Mouse (Mus musculus): Measurements from ENCODE around the gene Etnk1.

Etnk1 gene

DNA sequence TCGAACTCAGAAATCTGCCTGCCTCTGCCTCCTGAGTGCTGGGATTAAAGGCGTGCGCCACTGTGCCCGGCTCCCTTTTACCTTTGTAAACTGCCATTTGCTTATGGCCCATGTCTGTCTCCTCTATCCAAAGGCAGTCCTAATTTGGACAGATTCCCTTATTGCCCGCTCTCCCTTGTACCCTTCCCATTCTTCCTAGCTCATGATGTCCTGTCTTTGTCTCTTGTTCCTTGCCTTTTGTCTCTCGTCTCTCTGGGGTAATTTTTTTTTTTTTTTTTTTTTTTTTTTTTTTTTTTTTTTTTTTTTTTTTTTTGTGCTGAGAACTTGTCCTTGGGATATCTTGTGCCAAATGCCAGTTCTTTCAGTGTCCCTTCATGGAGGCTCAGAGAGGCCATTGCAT, 46.4 kb downstream of the Etnk1 start:
- no peak for DNase-seq (ENCODE audit: low spot score in 2 of 2)

DNA sequence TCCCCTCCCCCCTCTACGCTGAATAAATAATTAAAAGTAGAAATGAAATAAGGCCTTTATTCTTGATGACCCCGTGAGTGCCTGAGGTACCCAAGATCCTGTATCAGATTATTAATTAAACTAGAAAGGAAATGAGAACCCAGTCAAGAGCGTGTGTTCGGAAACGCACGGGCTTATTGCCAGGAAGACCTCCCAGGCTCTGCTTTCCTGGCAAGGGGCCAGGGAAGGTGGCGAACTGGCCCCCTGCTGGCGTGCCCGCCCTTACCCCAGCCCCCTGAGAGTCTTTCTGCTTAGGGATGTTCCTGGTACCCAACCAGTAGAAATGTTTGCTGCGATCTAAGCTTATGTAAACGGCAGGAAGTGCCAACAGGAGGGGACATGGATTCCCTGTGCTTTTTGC, 49.2 kb downstream of the Etnk1 start:
- no peak for DNase-seq (ENCODE audit: low spot score in 2 of 2)

DNA sequence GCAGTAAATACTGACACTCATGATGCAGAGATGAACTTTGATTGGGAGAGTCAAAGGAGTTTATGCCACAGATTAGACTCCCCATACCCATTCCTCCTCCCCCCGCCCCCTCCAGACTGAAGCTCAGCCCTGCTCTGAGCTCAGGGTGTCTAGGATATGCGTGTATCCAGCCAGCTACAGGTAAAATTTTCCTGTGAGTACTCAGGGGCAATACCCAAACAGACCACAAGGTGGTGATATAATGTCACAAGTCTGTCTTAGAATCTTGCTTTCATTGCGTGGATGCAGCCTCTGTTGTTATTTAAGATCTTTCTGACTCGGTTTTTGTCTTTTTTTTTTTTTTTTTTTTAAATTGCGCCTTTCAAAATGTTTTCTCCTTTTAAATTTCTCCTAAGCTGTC, 52.3 kb downstream of the Etnk1 start:
- DNase-seq (ENCODE audit: low spot score in 2 of 2), result peak; percentile 74 to 85

DNA sequence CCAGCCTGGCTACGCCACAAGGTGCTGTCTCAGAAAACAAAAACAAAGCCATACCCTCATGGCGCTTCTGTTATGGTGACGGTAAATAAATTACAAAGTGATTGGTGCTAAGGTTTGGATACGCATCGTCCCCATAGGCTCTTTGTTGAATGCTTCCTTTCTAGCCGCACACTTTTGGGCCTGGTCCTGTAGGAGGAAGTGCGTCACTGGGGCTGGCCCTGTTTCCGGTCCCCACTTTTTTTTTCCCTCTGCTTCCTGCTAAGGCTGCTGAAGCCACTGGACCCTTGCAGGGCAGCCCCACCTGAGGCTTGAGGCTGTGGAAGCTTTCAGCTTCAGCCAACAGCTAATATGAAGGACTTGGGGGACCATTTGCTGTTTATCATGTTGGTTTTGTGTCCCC, 54.2 kb downstream of the Etnk1 start:
- no peak for DNase-seq (ENCODE audit: low spot score in 2 of 2)

DNA sequence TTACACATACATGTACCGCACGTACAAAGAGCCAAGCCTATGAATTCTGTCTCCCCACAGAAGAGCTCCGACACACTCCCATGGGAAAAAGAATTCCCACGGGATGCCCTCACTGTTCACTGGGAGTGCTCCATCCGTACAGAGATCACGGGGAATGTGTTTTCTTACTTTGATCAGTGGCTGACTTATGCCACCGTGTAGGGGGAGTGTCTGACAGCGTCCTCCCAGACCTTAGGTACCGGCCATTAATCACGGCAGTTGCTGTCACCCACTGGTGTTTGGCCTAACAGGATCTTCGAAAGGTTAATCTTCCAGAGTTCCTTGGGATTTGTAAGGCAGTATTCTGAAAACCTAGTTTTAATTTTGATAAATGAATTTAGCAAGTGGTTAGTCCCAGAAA, 57.0 kb downstream of the Etnk1 start:
- DNase-seq (ENCODE audit: low spot score in 2 of 2), result no peak

DNA sequence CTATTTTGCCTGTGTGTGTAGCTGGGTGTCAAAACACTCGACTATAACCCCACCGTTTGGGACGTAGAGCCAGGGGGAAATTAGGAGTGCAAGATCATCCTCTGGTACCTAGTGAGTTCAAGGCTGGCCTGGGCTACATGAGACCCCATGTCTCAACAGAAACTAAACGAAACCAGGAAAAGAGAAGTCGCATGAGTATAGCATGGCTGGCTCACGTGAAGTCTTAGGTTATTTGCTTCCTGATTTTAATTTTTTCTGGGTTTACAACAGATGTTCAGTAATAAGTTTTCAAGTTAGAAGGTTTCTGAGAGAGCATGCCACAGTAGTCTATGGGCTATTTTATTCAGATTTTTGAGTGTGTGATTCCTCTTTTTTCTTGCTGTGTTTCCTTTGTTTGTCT, 57.9 kb downstream of the Etnk1 start:
- no peak for DNase-seq (ENCODE audit: low spot score in 2 of 2)

DNA sequence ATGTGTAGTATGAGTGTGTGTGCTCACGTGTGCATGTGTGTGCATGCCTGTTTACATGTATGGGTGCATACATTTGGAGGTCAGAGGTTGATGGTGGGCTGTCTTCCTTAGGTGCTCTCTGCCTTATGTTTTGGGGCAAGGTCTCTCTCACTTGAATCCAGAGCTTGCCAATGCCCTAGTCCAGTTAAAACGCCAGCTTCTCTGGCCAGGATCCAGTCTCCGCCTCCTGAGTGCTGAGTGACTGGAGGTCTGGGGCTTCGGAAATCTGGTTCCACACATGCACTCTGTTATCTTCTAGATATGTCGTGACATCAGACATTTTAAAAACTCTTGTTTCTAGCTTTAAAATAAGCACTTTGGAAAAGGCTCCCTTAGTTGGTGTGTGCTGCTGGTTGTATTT, 61.7 kb downstream of the Etnk1 start:
- DNase-seq (ENCODE audit: low spot score in 2 of 2), result no peak

DNA sequence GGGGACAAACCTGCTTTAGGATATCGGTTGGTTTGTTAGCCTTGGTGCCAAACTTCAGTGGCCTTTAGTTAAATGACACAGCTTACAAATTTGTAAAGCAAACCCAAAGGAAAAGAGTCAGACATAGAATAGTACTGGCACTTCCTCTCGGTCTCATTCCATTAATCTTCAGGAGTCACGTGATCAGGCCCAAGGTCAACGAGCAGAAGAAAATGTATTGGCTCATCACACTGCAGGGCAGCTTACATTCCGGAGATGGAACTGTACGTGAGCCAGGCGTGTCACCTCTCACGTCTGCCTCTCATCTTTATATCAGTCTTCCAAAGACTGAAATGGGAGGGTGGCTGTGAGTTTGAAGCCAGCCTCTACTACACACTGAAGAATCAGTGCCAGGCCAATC, 62.9 kb downstream of the Etnk1 start:
- no peak for DNase-seq (ENCODE audit: low spot score in 2 of 2)

DNA sequence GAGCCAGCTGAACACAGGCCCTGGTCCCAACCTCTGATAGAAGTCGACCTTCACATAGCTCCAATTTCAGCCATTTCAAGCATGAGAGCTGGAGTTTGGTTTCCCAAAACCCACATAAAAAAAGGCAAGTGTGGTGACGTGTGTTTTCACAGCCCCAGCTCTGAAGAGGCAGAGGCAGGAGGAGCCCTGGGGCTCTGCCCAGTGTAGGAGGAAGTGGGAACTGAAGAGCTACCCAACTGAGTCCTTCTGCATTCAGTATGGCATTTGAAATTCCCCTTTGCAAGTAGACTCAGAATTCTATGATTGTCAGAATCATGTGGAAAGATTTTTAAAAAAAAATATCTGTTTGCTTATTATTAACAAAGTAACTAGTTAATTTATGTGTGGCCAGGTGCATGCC, 63.9 kb downstream of the Etnk1 start:
- DNase-seq (ENCODE audit: low spot score in 2 of 2), result peak in 1 of 2 experiments; percentile 40

DNA sequence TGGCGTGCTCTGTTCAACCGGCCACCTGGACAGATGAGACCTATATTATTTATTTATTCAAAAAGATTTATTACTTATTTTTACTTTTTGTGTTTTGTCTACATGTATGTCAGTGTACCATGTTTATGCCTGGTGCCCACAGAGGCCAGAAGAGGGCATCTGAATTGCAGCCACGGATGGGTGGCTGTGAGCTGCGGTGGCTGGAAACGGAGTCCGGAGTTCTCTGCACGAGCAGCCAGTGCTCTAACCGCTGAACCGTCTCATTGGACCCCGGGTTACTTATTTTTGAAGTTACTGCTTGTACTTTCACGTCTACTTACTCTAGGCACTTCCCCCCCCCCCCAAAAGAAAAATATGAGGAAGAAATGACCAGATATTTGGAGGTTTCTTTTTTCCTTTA, 65.7 kb downstream of the Etnk1 start:
- DNase-seq (ENCODE audit: low spot score in 2 of 2), result no peak

DNA sequence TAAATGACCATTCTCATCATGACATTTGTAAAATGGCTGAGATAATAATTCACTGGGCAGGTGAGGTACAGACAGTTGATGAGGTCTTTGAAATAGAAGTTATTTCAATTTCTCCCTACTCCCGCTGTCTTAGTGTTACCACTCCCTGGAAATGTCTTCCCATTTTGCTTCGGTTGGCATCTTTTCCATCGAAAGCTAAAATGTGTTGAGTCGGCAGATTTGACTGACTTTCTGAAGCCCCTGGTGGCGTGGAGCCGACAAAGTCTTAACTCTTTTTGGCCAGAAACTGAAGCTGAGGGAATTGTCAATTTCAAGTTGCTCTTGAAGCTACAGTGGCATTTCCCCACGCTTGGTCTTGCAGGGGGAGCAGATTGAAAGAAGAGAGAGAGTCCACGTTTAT, 67.8 kb downstream of the Etnk1 start:
- DNase-seq (ENCODE audit: low spot score in 2 of 2), result no peak

DNA sequence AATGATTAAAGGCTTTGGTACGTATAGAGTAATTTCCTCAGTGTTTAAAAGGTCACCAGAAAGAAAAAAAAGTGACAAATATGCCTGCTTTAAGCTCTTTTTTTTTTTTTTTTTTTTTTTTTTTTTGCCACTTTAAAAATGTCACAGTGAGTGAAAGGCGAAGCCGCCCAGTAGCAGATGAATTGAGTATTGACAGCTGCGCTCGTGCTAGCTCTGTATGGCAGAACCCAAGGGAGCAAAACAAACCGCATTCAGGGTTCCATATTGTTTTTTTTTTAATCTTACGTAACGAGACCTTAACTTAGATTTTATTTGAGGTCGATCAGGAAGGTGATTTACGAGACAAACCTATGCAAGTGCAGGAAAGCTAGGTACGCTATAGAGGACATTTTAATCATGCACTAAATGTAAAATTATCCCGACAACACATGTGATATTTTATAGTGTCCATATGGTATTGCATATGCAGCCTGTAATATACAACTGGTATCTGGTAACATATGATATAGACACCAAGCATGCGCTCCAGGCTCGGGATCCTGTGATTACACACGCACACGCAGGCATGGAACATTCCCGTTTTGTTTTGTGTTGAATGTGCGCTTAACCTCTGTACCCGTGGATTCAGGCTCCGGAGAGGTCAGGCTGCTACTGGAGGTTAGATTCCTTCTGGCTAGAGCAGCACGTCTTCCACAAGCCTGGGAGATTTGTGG, 72.5 kb downstream of the Etnk1 start:
- DNase-seq (ENCODE audit: low spot score in 2 of 2), result no peak

DNA sequence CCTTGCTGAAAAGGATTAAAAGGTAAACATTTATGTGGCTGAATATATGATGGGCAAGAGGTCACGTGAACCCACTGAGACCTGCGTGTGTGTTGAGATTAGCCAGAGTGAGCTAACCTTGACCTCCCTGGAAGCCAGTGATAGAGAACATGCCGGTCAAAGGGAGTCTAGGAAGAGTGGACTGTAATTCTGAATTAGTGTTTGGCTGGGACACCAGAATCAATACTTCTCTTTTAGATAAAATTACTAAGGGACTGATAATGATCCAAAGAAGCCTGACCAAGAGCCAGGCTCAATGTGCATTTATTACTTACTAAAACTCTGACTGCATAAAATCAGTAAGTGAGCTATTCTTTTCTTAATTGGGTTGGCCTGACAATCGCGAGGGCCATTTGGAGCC, 76.2 kb downstream of the Etnk1 start:
- DNase-seq (ENCODE audit: low spot score in 2 of 2), result no peak

DNA sequence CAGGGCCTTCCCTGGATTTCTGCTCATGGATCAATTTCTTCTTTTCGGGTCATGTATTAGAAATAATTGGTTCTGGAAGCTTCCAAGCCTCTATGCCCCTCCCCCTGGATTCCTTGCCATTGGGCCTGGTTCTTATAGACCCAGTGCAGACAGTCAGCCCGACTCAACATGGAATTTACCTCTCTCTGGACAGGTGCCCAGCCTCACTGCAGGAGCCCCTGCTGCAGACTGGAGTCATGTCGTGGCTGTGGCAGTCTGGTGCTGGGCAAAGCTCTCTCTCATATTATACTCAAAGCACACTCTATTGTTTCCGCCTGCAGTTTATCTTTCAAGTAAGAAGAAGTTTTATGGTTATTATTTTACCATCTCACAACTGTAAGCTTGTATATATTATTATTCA, 90.9 kb downstream of the Etnk1 start:
- no peak for DNase-seq (ENCODE audit: low spot score in 2 of 2)

DNA sequence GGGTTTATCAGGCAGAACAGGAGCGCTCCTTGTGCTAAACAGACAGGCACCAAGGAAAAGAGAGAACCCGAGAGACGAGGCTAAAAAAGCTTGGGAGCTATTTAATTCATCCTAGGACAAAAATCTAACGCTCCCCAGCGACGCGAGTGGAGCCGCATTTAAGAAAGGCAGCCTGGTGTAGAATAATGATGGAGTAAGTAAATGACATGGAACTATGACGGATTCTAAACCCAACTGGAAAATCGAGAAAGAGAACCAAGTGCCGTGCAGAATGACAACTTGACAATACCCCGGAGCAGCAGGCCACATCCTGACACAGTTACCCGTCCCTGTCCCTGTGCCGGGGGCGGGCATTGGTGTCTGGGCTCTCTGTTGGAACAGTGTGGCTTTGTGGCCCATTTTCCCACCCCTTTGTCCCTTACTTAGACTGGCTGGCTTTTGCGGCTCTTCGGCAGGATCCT, 92.2 kb downstream of the Etnk1 start:
- peak in 1 of 2 experiments; percentile 33 for DNase-seq (ENCODE audit: low spot score in 2 of 2)

DNA sequence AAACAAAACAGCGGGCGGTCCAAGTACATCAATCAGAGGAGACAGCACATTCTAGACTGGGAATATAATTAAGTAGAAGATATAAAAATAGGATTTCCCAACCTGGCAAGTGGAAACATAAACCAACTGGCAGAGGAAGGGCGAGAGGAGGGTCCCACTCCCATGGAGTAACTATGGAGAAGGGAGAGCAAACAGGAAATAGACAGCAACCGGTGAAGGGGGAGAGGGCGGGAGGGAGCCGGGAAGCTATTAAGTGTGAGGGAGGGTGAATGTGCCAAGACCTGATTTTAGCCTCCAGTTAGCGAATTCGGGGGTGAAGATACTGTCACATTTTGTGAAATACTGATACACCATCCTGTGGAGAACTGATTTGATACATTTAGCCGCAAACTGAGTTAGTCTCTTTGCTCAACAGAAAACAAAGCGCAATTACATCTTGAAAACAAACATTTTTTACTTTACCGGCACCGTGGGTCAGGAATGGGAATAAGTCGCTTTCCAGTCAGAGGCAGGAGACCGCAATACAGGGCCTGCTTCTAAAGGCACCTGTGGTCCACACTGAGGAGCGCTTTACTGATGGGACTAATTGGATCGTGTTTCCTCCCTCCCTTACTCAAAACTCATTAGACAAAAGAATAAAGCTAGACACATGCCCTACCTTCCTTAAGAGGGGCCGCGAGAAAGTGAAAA, 93.0 kb downstream of the Etnk1 start:
- peak in 1 of 2 experiments; percentile 14 for DNase-seq (ENCODE audit: low spot score in 2 of 2)

DNA sequence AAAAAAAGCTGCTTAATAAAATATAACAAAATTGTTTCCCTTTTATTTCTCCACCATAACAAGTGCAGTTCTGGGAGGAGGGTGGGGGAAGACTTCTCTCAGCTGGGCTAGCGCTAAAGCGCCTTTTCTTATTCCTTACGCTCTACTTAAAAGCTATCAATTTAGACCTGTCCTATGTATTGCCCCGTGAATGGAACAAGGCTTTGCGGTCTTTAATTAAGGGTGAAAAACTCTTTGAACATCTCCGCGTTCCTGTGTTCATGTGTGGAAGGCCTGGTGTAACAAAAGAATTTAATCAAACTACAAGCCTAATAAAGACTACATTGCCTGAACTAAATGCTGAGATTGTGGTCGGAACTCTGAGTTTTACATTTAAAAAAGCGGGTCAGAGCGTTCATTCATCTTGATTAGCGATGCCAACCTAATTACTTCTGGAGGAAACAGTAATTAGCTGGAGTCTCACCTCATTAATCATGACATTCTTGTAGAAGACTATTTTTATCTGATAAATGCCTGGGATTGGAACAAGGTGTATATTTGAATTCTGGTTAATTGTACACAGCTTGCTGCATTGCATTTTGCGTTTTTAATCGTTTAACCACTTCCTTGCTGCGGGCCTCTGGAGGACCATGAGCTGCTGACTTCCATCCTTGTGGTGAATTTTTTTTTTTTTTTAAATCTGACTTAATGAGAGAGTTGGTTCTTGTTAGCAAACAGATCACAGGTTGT, 93.7 kb downstream of the Etnk1 start:
- DNase-seq (ENCODE audit: low spot score in 2 of 2), result peak in 1 of 2 experiments; percentile 4

DNA sequence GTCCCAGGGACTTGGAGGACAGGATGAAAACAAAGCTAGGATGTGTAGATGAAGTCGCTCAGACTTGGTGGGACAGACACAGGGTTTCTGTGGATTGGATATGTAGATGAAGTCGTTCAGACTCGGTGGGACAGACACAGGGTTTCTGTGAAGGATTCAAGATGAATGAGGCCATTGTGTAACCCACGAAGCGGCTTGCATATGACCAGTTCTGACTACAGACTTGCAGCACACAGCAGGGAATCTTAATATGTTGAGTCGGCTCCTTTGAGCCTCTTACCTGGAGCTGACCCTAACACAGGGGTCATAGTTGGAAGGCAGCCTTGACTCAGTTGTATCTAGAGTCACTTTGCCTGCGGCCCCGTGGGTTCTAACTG, 94.3 kb downstream of the Etnk1 start:
- no peak for DNase-seq (ENCODE audit: low spot score in 2 of 2)

DNA sequence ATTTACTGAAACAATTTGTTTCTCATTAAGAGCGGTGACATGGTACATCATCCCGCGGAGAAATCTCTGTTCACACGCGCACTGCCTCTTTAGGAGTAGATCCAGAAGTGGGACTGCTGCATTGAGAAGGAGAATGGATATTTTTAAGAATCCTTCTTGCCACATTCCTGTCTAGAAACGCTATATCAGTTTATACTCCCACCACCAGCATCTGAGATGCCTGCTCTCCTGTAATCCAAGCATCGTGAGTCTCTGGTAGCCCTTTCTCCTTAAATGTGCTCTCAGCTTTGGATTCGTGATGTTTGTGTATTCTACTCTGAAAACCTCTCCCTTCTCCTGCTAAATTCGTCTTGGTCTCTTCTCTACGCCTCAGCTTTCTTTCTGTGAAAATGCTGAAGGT, 98.5 kb downstream of the Etnk1 start:
- DNase-seq (ENCODE audit: low spot score in 2 of 2), result peak in 1 of 2 experiments; percentile 16

DNA sequence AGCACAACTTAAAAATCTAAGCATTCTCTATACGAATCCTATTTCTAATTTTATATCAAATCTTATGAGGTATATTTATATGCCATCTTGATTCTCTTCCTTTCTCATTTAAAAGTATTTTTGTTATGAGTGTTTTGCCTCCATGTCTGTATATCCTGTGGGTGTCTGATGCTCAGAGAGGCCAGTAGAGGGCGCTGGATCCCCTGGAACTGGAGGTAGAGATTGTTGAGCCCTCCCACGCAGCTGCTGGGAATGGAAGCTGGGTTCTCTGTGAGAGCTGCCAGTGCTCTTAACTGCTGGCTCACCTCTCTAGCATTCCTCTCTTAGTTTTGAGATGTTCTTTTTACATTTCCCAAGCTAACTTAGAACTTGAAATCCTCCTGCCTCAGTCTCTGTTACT, 112.2 kb downstream of the Etnk1 start:
- DNase-seq (ENCODE audit: low spot score in 2 of 2), result no peak

Measured in right cerebral cortex, adult 2 months (tissue).